Mouse (Mus musculus): ENCODE measurements around the gene Zfp184.
A peak's percentile ranks its signal among the peaks of the same experiment; 100 is the strongest.
"Not testable (repeated sequence)": the region's sequence is repeated elsewhere in the genome, so short reads cannot be mapped to it uniquely, and the experiment has no call there.

Gene Zfp184

GRCm38 (mm10) chr13:21944926-21945740, at the start of gene Zfp184:
Zfp184 (plus strand) TSS chr13:21945094.
- peak; percentile 86 for DNase-seq (ENCODE audit: low spot score)

GRCm38 (mm10) chr13:21896549-21897244, 48.2 kb upstream of the Zfp184 start:
- DNase-seq (ENCODE audit: low spot score): no peak

DNA sequence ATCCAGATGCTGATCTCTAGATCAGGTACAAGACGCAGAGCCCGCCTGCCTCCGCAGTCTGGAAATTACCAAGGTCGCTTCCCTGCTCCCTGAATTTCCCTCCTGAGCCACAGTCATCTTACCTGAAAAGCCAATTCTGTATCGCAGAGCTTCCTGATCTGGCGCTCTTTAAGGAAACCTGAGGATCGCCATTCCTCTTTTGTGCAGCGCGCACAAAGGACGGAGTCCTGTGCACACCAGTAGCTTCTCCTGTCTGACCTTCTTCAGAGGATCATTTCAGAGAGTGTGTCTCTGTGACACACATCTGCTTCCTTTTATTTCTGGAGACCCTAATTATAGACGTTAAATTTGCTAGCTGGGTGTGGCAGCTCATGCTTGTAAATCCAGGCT, 47.7 kb upstream of the Zfp184 start:
- DNase-seq (ENCODE audit: low spot score): no peak

DNA sequence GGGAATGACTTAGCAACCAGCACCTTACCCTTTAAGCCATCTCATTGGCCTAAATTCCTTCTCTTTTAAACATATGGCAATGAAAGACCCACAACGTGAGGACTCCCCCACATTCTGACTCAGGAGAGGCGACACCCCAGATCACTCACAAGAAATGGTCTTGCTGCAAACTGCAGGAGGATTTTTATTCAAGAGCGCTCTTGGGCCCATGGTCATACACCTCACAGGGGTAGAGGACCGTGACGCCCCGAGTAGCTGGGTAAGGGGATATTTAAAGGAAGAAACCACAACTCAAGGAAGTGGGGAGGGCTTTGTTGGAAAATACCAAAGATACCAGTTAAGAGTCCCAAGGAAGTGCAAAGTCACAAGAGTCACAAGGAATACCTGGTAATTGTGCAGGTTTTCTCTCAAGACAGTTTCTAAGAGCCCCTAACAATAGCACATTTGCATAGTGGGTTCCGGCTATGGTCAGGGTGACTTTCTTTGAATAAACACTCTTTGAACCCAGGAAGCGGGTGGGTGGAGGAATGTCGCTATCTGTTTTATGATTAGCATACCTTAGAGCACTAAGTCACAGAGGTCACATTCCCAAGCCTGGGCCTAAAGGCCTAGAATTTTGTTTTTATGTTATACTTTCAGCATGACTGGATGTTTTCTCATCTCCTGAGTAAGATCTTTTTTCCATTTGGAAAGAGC, 43.9 kb upstream of the Zfp184 start:
- not testable (repeated sequence) for DNase-seq (ENCODE audit: low spot score)

- no peak for DNase-seq (ENCODE audit: low spot score)
Measured at GRCm38 (mm10) chr13:21903500-21903899, 41.4 kb upstream of the Zfp184 start.

- not testable (repeated sequence) for DNase-seq (ENCODE audit: low spot score)
Measured at GRCm38 (mm10) chr13:21904090-21904489, 40.8 kb upstream of the Zfp184 start.

GRCm38 (mm10) chr13:21906301-21906700, 38.6 kb upstream of the Zfp184 start:
- no peak for DNase-seq (ENCODE audit: low spot score)

DNA sequence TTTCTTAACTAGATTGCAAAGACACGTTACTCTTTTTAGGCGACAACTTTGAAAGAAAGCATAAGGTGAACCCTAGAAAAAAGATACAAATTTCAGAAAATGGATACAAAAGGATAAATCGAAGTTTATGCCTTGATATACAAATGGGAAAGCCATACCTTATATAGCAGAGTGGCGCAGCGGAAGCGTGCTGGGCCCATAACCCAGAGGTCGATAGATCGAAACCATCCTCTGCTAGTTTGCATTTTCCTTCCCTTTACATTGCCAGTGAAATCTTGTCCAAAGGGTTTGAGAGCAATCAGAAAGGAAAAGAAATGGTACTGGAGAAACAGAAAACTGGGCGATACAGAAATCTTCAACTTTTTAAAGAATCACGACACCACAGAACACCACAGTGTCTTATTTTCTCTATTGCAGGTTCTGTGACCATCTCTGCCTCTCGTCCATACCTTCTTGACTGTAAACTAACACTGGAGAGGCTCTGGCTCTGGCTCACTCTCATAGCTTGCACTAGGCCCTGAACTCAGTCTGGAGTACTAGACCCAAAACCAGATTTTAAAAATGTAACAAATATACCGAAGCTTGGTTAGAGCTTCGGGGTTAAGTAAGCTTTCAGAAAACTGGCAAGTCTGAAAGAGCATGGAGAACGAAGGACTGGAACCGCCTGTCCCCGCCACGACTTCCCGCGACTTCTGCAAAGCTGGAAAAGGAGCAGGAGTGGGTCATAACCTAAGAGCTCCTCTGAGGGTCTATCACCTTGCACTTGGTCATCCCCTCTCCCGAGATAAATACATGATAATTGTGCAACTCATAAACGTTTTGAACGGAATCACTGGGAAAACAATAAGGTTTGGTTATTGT, 37.7 kb upstream of the Zfp184 start:
- no peak for DNase-seq (ENCODE audit: low spot score)

- DNase-seq (ENCODE audit: low spot score): not testable (repeated sequence)
Measured at GRCm38 (mm10) chr13:21907807-21908155, 37.1 kb upstream of the Zfp184 start.

- no peak for DNase-seq (ENCODE audit: low spot score)
Measured at GRCm38 (mm10) chr13:21910735-21911134, 34.2 kb upstream of the Zfp184 start.

DNA sequence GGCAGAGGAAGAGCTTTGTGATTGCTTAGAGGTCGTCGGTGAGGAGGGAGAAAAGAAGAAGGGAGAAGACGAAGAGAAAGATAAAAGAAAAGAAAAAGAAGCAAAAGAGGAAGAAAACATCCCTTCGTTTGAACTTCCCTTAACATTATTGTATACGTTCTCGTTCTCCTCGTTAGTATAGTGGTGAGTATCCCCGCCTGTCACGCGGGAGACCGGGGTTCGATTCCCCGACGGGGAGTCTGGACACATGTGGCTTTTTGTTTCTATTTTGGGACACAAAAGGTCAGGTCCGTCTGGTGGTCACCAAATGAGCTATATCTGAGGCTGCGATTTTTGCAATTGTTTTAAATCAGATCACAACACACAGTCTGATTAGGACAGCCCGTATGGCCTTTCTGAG, 33.7 kb upstream of the Zfp184 start:
- DNase-seq (ENCODE audit: low spot score): no peak

DNA sequence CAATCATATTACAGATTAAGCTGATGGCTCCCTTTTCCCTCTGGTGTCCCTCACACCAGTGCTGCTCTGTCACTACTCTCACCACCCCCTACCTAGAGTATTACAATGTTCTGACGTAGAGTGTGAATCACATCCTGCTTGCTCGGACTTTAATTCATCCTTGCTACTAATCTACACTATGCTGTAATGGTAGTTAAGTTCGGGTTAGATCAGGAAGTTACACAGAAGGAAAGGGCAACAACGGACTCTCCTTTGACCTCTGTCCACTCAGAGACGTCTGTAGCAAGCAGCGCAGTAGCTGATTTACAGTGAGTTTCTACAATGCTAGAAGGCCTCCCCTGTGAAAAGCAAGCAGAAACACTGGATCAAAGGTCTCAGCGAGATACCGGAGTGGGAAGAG, 31.0 kb upstream of the Zfp184 start:
- DNase-seq (ENCODE audit: low spot score): no peak

DNA sequence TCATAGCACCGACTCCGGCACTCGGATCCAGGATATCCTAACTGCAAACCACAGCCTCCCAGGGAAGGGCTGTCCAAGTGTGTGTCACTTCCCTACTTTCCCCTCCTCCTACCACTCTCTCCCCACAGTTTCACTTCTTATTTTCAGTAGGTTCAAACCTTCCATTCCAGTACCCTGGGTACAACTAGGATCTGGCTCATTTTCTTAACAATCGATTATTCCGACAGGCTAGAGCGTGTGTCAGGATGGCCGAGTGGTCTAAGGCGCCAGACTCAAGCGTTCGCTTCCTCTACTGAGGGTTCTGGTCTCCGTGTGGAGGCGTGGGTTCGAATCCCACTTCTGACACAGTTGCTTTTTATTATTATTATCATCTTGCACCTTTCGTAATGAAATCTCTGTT, 30.3 kb upstream of the Zfp184 start:
- peak; percentile 11 for DNase-seq (ENCODE audit: low spot score)

GRCm38 (mm10) chr13:21915487-21915886, 29.4 kb upstream of the Zfp184 start:
- DNase-seq (ENCODE audit: low spot score): no peak

GRCm38 (mm10) chr13:21916056-21916455, 28.8 kb upstream of the Zfp184 start:
- DNase-seq (ENCODE audit: low spot score): no peak

DNA sequence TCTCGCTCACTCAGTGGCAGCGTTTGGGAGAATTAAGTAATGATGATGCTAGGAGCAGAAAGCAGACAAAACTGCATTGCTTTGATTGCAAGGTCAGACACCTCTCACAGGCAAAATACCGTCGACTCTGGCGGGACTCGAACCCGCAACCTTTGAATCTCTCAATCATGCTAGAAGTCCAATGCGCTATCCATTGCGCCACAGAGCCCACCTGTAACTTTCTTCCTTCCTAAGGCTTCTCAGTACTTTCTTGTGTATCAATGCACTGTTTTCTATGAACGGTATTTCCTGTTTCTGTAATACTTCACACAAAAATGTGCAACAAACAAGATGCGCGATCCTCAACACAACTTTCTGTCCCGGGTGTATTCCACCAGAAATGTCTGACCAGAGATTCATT, 27.9 kb upstream of the Zfp184 start:
- peak; percentile 7 for DNase-seq (ENCODE audit: low spot score)

DNA sequence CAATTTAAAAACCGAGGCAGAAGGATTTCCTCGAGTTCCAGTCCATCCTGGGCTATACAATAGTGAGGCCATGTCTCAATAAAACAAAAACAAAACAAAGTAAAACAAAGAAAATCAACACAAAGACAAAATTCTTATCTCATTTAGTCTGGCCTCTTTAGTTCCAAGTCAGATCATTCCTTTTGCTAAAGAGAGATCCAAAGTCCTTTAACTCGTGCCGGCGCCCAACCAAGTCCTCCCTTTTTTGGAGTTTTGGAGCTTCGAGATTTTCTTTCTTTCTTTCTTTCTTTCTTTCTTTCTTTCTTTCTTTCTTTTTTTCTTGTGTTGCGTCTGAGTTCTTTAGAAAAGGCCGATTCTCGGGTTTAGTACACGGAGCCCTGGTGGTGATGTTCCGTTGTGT, 27.4 kb upstream of the Zfp184 start:
- no peak for DNase-seq (ENCODE audit: low spot score)

- DNase-seq (ENCODE audit: low spot score): no peak
Measured at GRCm38 (mm10) chr13:21917992-21918391, 26.9 kb upstream of the Zfp184 start.

DNA sequence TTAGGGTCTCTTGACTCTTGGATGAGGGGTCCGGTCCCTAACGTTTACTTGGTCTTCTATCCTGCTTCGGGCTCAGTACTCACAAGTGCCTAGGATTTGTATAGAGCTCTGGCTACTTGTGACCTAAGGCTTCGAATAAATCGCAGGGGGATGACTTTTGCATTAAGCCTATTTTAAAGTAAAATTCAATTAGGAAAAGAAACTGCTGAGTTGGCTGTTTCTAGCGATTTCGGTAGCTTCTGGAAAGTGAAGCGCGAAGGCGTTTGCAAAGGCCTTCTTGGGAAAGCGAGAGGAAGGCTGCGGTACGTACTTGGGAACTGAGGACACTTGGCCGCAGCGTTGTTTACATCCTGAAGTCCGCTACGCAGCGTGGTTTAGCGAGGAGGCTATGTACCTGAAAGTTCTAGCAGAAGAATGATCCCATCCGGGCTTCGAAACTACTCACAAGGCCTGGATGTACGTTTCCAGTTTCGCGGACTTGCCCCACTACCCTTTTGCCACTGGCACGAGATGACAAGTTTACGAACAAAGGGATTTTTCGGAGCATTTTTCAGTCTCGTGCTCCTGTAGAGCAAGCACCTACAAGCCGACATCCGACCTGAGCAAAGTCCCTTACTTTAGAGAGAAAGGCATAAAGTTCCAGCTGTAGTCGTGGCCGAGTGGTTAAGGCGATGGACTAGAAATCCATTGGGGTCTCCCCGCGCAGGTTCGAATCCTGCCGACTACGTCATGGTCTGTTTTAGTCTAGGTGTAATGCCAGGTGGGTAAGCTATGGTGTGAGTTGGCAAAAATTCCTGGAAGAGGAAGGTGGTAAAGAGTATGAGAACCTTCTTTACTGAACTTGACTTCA, 26.1 kb upstream of the Zfp184 start:
- DNase-seq (ENCODE audit: low spot score): peak; percentile 50

- no peak for DNase-seq (ENCODE audit: low spot score)
Measured at GRCm38 (mm10) chr13:21919836-21920431, 25.0 kb upstream of the Zfp184 start.
